Mouse (Mus musculus) thymus, adult 2 months (tissue): Measurements from ENCODE around the gene Adh7.

ENCODE experiments used
- CTCF ChIP-seq: fragments of 200-500 bp; IDR thresholded peaks from 2 replicates; pipeline ENCODE4 v1.5.1; 2012; ENCODE audit warnings: mild to moderate bottlenecking, control low read depth, low read length, moderate library complexity, borderline replicate concordance; ENCODE audit not compliant: control insufficient read depth, poor library complexity, insufficient read depth; ENCODE audit errors: extremely low read depth
- POLR2A ChIP-seq: fragments of 200-500 bp; IDR thresholded peaks from 2 replicates; pipeline ENCODE4 v1.6.1; 2012; ENCODE audit warnings: mild to moderate bottlenecking, low read length, control low read depth, moderate library complexity; ENCODE audit not compliant: control insufficient read depth, poor library complexity, insufficient read depth; ENCODE audit errors: extremely low read depth

- TF ChIP-seq CTCF (no peak), POLR2A (no peak)
Observed at GRCm38 (mm10) chr3:138241371-138241770, 23.8 kb downstream of the Adh7 start.
